Mouse (Mus musculus) neural tube, embryonic 14.5 days (tissue): ENCODE results near the gene Zdhhc20. TPM values are rescaled to one million over a fixed set of nuclear protein-coding genes. Genes with fewer than 3 reads are reported as not detected.

Experiments used
- ATAC-seq: fragments of 200-750 bp; cut with Nextera tagmentation; 2 replicates; pipeline ENCODE4 v1.8.0; 2017; ENCODE audit warnings: low read depth, mild to moderate bottlenecking, moderate TSS enrichment, moderate library complexity
- H3K27ac ChIP-seq: fragments of 300-500 bp; sonication (generic); 2 replicates; pipeline ENCODE4 v1.5.1; 2014; ENCODE audit warnings: low read depth, mild to moderate bottlenecking, control low read depth, low read length, moderate library complexity, mixed read lengths
- H3K27me3 ChIP-seq: fragments of 300-500 bp; sonication (generic); 2 replicates; pipeline ENCODE4 v1.6.1; 2014; ENCODE audit warnings: low read length; ENCODE audit not compliant: control insufficient read depth, insufficient read depth
- H3K36me3 ChIP-seq: fragments of 300-500 bp; sonication (generic); 2 replicates; pipeline ENCODE4 v1.6.1; 2014; ENCODE audit warnings: low read length, mixed read lengths; ENCODE audit not compliant: control insufficient read depth, insufficient read depth
- H3K4me1 ChIP-seq: fragments of 300-500 bp; sonication (generic); 2 replicates; pipeline ENCODE4 v1.6.1; 2014; ENCODE audit warnings: low read length; ENCODE audit not compliant: control insufficient read depth, insufficient read depth
- H3K4me2 ChIP-seq: fragments of 300-500 bp; sonication (generic); 2 replicates; pipeline ENCODE4 v1.6.1; 2014; ENCODE audit warnings: mild to moderate bottlenecking, low read depth, low read length, control low read depth
- H3K4me3 ChIP-seq: fragments of 300-500 bp; sonication (generic); 2 replicates; pipeline ENCODE4 v1.5.1; 2014; ENCODE audit warnings: low read depth, low read length, control low read depth, mixed read lengths
- H3K9ac ChIP-seq: fragments of 300-500 bp; sonication (generic); replicated peaks from 2 replicates; pipeline ENCODE4 v1.6.1; 2014; ENCODE audit warnings: low read depth, mild to moderate bottlenecking, control low read depth, low read length, mixed read lengths
- H3K9me3 ChIP-seq: fragments of 300-500 bp; sonication (generic); 2 replicates; pipeline ENCODE4 v1.6.1; 2016; ENCODE audit warnings: low read length; ENCODE audit not compliant: control insufficient read depth
- WGBS: fragments of 180-500 bp; shearing (Covaris S2); extraction: QIAGEN DNeasy Blood & Tissue Kit; methylation state at CpG from one replicate; pipeline ENCODE4 v1.1.7; 2014; 5-methylcytosine and 5-hydroxymethylcytosine counted together
- polyA plus RNA-seq: library from polyadenylated mRNA; unstranded; fragments of >200 nt; fragmentation: Nextera tagmentation; extraction: Ambion mirVana; gene quantifications from 2 replicates; pipeline ENCODE4 v1.2.1, GENCODE M21; 2014

Gene Zdhhc20
- polyA plus RNA-seq: 38.9 and 42.8 TPM in 2 replicates

DNA sequence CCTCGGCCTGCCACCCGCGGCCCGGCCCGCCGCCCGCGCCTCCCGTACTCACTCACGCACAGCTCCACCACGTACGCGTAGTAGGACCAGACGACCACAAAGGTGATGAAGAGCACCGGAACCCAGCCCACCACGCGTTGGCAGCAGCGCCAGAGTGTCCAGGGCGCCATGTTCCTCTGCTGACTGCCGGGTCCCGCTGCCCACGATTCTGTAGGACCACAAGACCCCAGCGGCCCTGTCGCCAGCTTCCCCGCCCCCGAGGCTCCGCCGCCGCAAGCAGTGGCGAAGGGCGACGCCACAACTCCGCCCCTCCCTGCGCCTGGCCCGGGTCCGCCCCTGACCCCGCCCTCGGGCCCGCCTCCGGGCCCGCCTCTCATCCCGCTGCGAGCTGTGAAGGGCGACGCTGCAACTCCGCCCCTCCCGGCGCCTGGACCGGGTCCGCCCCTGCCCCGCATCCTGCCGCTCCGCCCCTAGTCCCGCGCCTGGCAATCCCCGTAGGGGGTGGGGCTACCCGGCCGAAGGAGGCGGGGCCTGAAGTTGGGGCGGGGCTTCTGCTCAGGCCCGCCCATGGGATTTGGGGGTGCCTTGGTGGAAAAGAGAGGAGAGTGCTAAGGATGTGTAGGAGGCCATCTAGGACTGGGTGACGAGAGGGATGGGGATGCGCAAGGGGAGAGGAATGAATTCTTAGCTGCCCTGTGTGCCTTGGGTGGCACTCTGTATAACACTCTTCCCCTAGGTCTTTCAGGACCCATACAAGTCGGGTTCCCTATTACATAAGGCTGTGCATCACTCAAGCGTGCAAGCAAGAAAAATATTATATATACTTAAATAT lies at the start of gene Zdhhc20:
Gene Zdhhc20 (minus strand): TSS at position 266 of the 832 bp plus-strand sequence.
- Histone ChIP-seq H3K9me3 (no peaks in the 10 kb centered on the region), H3K4me1 (peaks cover 11% of the 10 kb centered on the region; the same call in 1 of the 2 replicates), H3K4me2 (peak within 1 kb of the TSS; percentile 63), H3K36me3 (no peaks in the 10 kb centered on the region), H3K4me3 (peak within 1 kb of the TSS; percentile 90), H3K27ac (peak within 1 kb of the TSS; percentile 82), H3K9ac (peak within 1 kb of the TSS; percentile 92), H3K27me3 (no peaks in the 10 kb centered on the region)
- peak; percentile 94 for ATAC-seq
- WGBS: 4% methylated on average over 54 of the region's 65 CpGs

DNA sequence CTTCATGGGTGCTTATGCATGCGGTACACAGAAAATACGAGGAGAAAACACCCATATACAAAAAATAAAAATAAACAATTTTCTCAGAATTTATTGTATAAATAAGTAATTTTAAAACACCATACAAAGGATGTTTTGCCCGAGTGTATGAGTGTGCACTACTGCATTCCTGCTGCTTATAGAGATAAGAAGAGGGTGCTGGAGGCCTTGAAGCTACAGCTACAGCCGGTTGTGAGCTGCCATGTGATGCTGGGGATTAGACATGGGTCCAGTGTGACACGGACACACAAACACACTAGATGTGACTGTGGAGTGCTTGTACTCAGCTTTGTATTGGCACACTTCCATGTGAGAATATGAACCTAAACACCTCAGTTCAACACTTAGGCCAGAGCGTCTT lies 47.2 kb upstream of the Zdhhc20 start:
- H3K36me3 ChIP-seq: no peaks in the 10 kb centered on the region
- H3K9me3 ChIP-seq: no peaks in the 10 kb centered on the region
- H3K4me1 ChIP-seq: no peaks in the 10 kb centered on the region
- no peak overlapping the region for H3K27ac ChIP-seq
- no peak overlapping the region for H3K9ac ChIP-seq
- ATAC-seq: no peak
- no peak overlapping the region for H3K4me3 ChIP-seq
- H3K4me2 ChIP-seq: no peak overlapping the region
- WGBS: 91% methylated on average over 6 of the region's 6 CpGs
- H3K27me3 ChIP-seq: no peaks in the 10 kb centered on the region

DNA sequence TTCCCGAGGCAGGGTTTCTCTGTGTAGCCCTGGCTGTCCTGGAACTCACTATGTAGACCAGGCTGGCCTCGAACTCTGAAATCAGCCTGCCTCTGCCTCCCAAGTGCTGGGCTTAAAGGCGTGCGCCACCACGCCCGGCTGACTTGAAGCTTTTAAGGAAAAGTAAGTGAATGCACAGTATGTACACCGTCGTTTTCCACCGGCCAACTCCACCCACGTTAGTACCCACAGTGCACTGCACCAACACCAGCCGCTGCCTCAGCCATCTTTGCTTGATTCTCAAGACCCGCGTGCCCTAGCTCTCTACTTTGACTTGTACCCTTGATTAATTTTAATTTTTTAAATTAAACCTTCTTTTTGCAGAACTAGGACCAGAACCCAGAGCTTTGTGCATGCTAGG lies 44.6 kb upstream of the Zdhhc20 start:
- Histone ChIP-seq H3K9me3 (no peaks in the 10 kb centered on the region), H3K27ac (no peak overlapping the region), H3K4me1 (no peaks in the 10 kb centered on the region), H3K4me2 (no peak overlapping the region), H3K36me3 (no peaks in the 10 kb centered on the region), H3K9ac (no peak overlapping the region), H3K4me3 (no peak overlapping the region), H3K27me3 (no peaks in the 10 kb centered on the region)
- no peak for ATAC-seq
- WGBS: 98% methylated on average over 13 of the region's 13 CpGs

DNA sequence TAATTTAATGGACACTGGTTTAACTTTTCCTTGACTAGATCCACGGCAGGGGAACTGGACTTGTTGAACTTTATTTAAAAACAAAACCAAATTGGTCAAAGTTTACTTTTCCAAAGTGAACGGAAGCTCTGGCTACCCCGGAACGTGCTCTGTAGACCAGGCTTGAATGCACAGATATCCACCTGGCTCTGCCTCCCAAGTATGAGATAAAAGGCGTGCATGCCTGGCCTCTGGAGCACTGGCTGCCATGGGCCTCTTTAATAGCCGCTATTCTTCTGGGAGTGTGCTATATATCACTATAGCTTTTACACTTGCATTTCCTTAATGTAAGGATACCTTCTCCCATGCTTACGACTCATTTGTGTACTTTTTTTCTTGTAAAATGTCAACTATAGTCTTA lies 43.5 kb upstream of the Zdhhc20 start:
- Histone ChIP-seq H3K9me3 (no peaks in the 10 kb centered on the region), H3K27ac (no peak overlapping the region), H3K36me3 (no peaks in the 10 kb centered on the region), H3K27me3 (no peaks in the 10 kb centered on the region), H3K4me1 (no peaks in the 10 kb centered on the region), H3K9ac (no peak overlapping the region), H3K4me2 (no peak overlapping the region), H3K4me3 (no peak overlapping the region)
- no peak for ATAC-seq
- WGBS: 65% methylated on average over 7 of the region's 7 CpGs

DNA sequence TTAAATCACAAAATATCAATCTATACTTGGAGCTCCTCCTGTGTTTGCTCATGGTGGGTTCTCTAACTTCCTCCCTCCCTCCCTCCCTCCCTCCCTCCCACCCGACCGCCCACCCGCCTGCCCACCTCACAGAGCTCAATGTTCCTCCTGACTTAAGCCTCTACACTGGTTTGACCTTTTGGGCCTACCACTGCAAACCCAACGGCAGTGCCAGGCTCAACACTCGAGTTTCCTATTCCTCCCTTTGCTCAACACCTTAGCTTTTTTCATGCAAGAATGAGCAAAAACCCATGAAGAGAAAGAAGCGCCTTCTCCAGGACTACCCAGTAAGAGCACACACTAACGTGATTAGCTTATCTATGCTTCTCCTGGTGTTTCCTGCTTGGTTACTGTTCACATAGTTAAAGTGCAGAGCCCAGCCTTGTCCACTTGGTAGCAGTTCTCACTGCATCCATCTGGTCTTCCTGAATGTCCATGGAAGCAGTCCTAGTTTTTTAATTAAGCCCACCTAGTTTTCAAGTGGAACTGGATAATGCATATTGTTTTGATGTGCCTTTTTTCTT lies 42.9 kb upstream of the Zdhhc20 start:
- no peak overlapping the region for H3K9ac ChIP-seq
- no peaks in the 10 kb centered on the region for H3K27me3 ChIP-seq
- H3K4me3 ChIP-seq: no peak overlapping the region
- ATAC-seq: no peak
- no peak overlapping the region for H3K4me2 ChIP-seq
- no peaks in the 10 kb centered on the region for H3K9me3 ChIP-seq
- 68% methylated on average over 7 of the region's 7 CpGs for WGBS
- no peak overlapping the region for H3K27ac ChIP-seq
- no peaks in the 10 kb centered on the region for H3K4me1 ChIP-seq
- no peaks in the 10 kb centered on the region for H3K36me3 ChIP-seq

DNA sequence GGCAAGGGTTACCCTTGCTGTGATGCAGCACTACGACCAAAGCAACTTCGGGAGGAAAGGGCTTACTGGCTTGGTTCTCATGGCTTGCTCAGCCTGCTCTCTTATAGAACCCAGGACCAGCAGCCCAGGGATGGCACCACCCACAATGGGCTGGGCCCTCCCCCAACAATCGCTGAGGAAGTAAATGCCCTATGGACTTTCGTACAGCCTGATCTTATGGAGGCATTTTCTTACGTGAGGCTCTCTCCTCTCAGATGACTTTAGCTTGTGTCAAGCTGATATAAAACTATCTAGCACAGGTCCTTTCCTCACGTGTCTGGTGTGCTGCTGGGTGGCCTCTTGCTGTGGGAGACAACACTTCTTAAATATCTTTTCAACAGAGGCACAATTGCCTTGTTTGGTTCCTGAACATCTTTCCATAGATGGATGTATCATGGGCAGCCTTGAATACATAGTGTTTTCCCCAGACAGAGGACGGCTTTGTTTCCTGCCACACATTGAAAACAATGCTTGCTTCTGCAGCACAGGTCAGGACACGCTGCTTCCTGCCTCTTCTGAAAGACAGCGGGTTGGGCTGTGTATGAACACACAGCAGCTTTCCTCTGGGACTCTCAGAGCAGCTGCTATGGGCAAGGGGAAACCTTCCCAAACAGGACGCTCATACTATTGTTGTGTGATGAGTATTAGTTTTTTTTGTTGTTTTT lies 31.5 kb upstream of the Zdhhc20 start:
- ATAC-seq: 0 out of 2 replicates have a peak, but pooled peaks have one; percentile 46
- no peak overlapping the region; the same call in 1 of the 2 replicates for H3K4me2 ChIP-seq
- 38% methylated on average over 10 of the region's 10 CpGs for WGBS
- peaks cover 16% of the 10 kb centered on the region for H3K36me3 ChIP-seq
- no peaks in the 10 kb centered on the region for H3K9me3 ChIP-seq
- H3K27me3 ChIP-seq: no peaks in the 10 kb centered on the region
- H3K27ac ChIP-seq: peak overlapping the region; percentile 44
- H3K4me1 ChIP-seq: no peaks in the 10 kb centered on the region
- no peak overlapping the region for H3K4me3 ChIP-seq
- no peak overlapping the region for H3K9ac ChIP-seq

DNA sequence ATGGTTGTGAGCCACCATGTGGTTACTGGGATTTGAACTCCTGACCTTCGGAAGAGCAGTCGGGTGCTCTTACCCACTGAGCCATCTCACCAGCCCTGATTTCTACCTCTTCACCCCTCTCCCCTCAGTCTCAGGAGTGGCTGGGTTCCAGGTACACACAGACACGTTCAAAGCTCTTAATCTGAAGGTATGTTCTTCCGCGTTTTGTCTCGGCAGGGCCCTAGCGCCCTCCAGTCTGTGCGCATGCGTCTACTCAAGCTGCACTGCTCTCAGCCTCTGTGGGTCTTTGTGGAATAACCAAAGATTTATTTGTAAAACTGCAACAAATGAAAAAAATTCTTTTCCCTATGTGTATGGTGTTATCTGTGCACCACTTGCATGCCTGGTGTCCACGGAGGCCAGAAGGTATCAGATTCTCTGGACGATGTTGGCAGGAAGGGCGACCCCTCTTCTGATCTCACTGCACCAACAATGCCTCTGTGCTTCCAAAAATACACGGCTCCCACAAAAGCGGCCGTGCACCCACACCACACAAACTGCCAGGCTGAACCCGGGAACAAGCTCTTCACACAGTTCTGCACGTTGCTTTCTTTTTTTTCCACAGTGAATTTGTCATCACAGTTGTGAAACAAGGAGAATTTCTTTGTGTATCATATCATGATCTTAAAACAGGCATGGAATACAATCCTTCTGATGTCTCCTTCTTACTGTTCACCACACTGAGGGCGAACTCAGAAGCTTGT lies 30.7 kb upstream of the Zdhhc20 start:
- Histone ChIP-seq H3K36me3 (peaks cover 17% of the 10 kb centered on the region), H3K27me3 (no peaks in the 10 kb centered on the region), H3K27ac (no peak overlapping the region), H3K9ac (no peak overlapping the region), H3K4me1 (no peaks in the 10 kb centered on the region), H3K4me2 (no peak overlapping the region; the same call in 1 of the 2 replicates), H3K9me3 (no peaks in the 10 kb centered on the region), H3K4me3 (no peak overlapping the region)
- no peak for ATAC-seq
- 86% methylated on average over 18 of the region's 18 CpGs for WGBS

DNA sequence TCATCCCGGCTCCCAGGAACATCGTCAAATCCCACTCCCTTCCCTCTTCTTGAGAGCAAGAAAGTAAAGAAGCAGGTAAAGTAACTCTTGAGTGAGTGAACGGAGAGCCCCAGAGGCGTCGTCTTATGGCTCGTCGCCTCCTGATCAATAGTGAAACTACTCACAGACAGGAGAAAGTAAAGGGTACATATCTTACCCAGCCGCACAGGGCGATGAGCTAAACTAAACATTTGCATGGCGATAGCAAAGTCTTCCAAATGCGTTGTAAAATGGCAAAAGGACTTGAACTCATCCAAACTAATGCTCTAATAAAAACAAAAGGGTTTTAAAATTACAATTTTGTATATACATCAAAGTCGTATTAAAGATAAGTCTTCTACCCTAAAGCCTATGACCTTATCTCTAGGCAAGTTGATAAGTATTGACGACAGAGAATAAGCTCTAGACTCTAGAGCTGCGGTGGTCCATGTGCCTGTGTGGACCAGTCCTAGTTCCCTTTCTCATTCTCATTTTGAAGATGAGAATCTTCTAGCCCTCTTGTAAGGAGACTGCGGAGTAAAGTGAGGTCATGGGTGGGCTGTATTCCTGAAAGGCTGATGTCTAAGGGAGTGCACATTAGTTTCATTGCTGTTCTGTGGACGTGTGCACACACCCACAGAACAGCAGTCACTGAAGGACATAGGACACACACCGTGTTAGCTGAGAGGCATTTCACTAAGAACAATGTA lies 29.2 kb upstream of the Zdhhc20 start:
- H3K9me3 ChIP-seq: no peaks in the 10 kb centered on the region
- H3K27ac ChIP-seq: no peak overlapping the region
- no peak overlapping the region for H3K4me2 ChIP-seq
- H3K4me3 ChIP-seq: no peak overlapping the region
- ATAC-seq: no peak
- no peaks in the 10 kb centered on the region for H3K4me1 ChIP-seq
- H3K36me3 ChIP-seq: peaks cover 17% of the 10 kb centered on the region
- 95% methylated on average over 17 of the region's 17 CpGs for WGBS
- H3K27me3 ChIP-seq: no peaks in the 10 kb centered on the region
- no peak overlapping the region for H3K9ac ChIP-seq
